Mouse (Mus musculus): Measurements from ENCODE around the gene Gas7. TPM values are rescaled to one million over a fixed set of nuclear protein-coding genes. Genes with fewer than 3 reads are reported as not detected.
A peak's percentile ranks its signal among the peaks of the same experiment; 100 is the strongest.

The Gas7 gene
- polyA plus RNA-seq, 1 experiment from 2014 or later = 3.5 TPM

DNA sequence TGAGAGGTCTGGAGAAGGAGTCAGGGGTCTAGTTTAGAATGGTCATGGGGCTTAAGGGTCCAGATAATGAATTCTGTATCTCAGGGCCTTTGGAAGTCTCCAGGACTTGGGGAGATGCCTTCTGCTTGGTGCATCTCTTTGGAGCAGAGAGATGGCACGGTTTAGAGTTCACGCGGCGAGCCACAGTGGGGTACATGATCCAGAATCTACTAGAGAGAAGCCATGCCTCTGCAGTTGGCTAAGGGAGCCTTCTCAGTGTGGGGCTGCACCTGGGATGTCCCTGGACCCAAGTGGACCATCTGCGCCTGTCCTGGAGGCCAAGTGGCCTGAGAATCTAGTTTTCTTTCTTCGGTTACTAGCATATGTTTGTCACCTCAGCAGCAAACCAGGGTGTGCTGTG lies 214.8 kb downstream of the Gas7 start:
- Histone ChIP-seq H3K27ac (replicated peaks) (no peak overlapping the region), H3K9me3 (no peaks in the 10 kb centered on the region), H3K27me3 (no peaks in the 10 kb centered on the region), H3K9ac (replicated peaks) (no peak overlapping the region), H3K4me1 (no peaks in the 10 kb centered on the region), H3K4me2 (replicated peaks) (no peak overlapping the region), H3K4me3 (no peak overlapping the region), H3K36me3 (no peaks in the 10 kb centered on the region)
- WGBS = 94% methylated on average over 6 of the region's 6 CpGs
- ATAC-seq (ENCODE audit: low FRiP score, low read depth) = no peak

- Histone ChIP-seq H3K9me3 (no peaks in the 10 kb centered on the region), H3K36me3 (no peaks in the 10 kb centered on the region), H3K4me3 (no peak overlapping the region), H3K4me2 (replicated peaks) (no peak overlapping the region), H3K27me3 (no peaks in the 10 kb centered on the region), H3K4me1 (no peaks in the 10 kb centered on the region), H3K27ac (replicated peaks) (no peak overlapping the region), H3K9ac (replicated peaks) (no peak overlapping the region)
- no peak for ATAC-seq (ENCODE audit: low FRiP score, low read depth)
- WGBS = 77% methylated on average over 5 of the region's 5 CpGs
Measured at GRCm38 (mm10) chr11:67672140-67672539, 216.9 kb downstream of the Gas7 start.

- peak; percentile 69; the same call in 1 of the 2 replicates for ATAC-seq (ENCODE audit: low FRiP score, low read depth)
- Histone ChIP-seq H3K9ac (replicated peaks) (no peak overlapping the region), H3K4me1 (no peaks in the 10 kb centered on the region), H3K4me3 (no peak overlapping the region), H3K27ac (replicated peaks) (no peak overlapping the region), H3K4me2 (replicated peaks) (no peak overlapping the region), H3K27me3 (no peaks in the 10 kb centered on the region), H3K36me3 (no peaks in the 10 kb centered on the region), H3K9me3 (no peaks in the 10 kb centered on the region)
- WGBS = 66% methylated on average over 12 of the region's 12 CpGs
Measured at GRCm38 (mm10) chr11:67675562-67676540, 220.6 kb downstream of the Gas7 start.

- Histone ChIP-seq H3K9me3 (no peaks in the 10 kb centered on the region), H3K4me1 (no peaks in the 10 kb centered on the region), H3K27ac (replicated peaks) (no peak overlapping the region), H3K27me3 (no peaks in the 10 kb centered on the region), H3K9ac (replicated peaks) (no peak overlapping the region), H3K36me3 (no peaks in the 10 kb centered on the region), H3K4me2 (replicated peaks) (no peak overlapping the region), H3K4me3 (no peak overlapping the region)
- no peak for ATAC-seq (ENCODE audit: low FRiP score, low read depth)
- 84% methylated on average over 5 of the region's 5 CpGs for WGBS
Measured at GRCm38 (mm10) chr11:67679300-67679699, 224.1 kb downstream of the Gas7 start.

- Histone ChIP-seq H3K9me3 (no peaks in the 10 kb centered on the region), H3K4me1 (no peaks in the 10 kb centered on the region), H3K9ac (replicated peaks) (no peak overlapping the region), H3K4me2 (replicated peaks) (no peak overlapping the region), H3K36me3 (no peaks in the 10 kb centered on the region), H3K27ac (replicated peaks) (no peak overlapping the region), H3K4me3 (no peak overlapping the region), H3K27me3 (no peaks in the 10 kb centered on the region)
- ATAC-seq (ENCODE audit: low FRiP score, low read depth) = no peak
- 91% methylated on average over 2 of the region's 2 CpGs for WGBS
Measured at GRCm38 (mm10) chr11:67679930-67680329, 224.7 kb downstream of the Gas7 start.

DNA sequence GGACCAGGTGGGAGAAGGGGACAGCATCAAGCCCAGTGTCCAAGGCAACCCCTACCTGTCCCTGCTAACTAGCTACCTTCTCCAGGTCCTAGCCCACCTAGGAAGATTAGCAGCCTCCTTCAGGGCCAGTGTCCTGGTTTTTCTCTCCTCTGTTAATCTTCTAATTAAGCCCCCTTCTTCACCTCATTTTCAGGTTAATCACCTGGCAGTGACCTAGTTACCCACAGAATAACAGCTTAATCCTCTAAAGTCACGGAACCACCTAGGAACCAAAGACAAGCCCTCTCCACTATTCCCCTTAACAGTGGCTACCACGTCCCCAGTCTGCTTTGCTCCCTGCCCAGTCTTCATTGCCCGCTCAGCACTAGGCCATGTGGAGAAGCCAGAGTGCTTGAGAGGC lies 226.6 kb downstream of the Gas7 start:
- Histone ChIP-seq H3K4me3 (no peak overlapping the region), H3K4me1 (no peaks in the 10 kb centered on the region), H3K27ac (replicated peaks) (no peak overlapping the region), H3K9ac (replicated peaks) (no peak overlapping the region), H3K36me3 (no peaks in the 10 kb centered on the region), H3K27me3 (no peaks in the 10 kb centered on the region), H3K4me2 (replicated peaks) (no peak overlapping the region), H3K9me3 (no peaks in the 10 kb centered on the region)
- no peak for ATAC-seq (ENCODE audit: low FRiP score, low read depth)
- 73% methylated on average over 3 of the region's 3 CpGs for WGBS

DNA sequence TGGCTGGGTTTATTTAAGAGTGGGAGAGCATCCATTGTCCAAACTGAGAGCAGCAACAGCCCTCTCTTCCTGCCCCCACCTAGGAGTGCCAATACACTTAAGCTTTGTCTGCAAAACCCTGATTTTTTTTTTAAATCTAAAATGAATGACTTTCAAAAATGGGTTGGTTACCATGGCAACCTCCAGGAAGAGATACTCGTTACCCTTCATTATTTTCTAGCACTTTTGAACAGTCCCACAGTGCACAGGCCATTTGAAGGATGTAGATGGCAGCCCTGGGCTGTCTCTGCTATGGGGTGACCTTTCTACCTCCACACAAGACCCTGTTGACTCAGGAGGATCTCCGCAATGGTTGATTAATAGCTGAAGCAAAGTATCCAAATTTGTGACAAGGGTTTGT lies 230.9 kb downstream of the Gas7 start:
- Histone ChIP-seq H3K9me3 (no peaks in the 10 kb centered on the region), H3K4me2 (replicated peaks) (no peak overlapping the region), H3K4me3 (no peak overlapping the region), H3K27me3 (no peaks in the 10 kb centered on the region), H3K9ac (replicated peaks) (no peak overlapping the region), H3K27ac (replicated peaks) (no peak overlapping the region), H3K36me3 (no peaks in the 10 kb centered on the region), H3K4me1 (no peaks in the 10 kb centered on the region)
- ATAC-seq (ENCODE audit: low FRiP score, low read depth) = no peak
- WGBS = 76% methylated on average over 2 of the region's 2 CpGs

GRCm38 (mm10) chr11:67694703-67695376 lies 239.6 kb downstream of the Gas7 start, which contains the start of gene Rcvrn:
Rcvrn (plus strand) TSS chr11:67695326.
- no peak for ATAC-seq (ENCODE audit: low FRiP score, low read depth)
- WGBS = 68% methylated on average over 7 of the region's 7 CpGs
- no peak within 1 kb of the TSS for H3K9ac ChIP-seq (replicated peaks)
- no peak within 1 kb of the TSS for H3K27ac ChIP-seq (replicated peaks)
- H3K4me3 ChIP-seq = no peak within 1 kb of the TSS
- H3K9me3 ChIP-seq = no peaks in the 10 kb centered on the region
- no peaks in the 10 kb centered on the region for H3K4me1 ChIP-seq
- H3K27me3 ChIP-seq = no peaks in the 10 kb centered on the region
- no peak within 1 kb of the TSS for H3K4me2 ChIP-seq (replicated peaks)
- H3K36me3 ChIP-seq = no peaks in the 10 kb centered on the region

DNA sequence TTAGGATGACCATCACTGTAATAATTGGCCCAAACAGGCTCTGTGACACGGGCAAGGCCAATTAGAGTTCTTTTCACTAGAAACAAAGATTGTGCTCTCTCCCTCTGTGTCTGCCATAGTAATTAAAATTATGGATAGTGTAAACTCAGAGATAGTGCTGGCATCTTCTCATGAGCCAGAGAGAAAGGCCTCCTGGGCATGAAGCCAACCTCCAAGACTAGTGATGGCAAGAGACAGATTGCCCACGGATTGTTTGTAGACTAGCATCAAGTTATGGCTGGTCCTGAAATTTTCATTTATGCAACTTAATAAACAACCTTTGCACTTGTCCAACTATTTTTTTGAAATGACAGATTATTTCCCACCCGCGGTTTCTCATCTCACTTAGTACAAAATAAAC lies 257.7 kb downstream of the Gas7 start:
- Histone ChIP-seq H3K27me3 (no peaks in the 10 kb centered on the region), H3K4me1 (no peaks in the 10 kb centered on the region), H3K9me3 (no peaks in the 10 kb centered on the region), H3K4me2 (replicated peaks) (no peak overlapping the region), H3K27ac (replicated peaks) (no peak overlapping the region), H3K4me3 (no peak overlapping the region), H3K9ac (replicated peaks) (no peak overlapping the region), H3K36me3 (no peaks in the 10 kb centered on the region)
- WGBS = 91% methylated on average over 4 of the region's 4 CpGs
- ATAC-seq (ENCODE audit: low FRiP score, low read depth) = no peak

- H3K4me1 ChIP-seq = no peaks in the 10 kb centered on the region
- H3K9me3 ChIP-seq = no peaks in the 10 kb centered on the region
- no peaks in the 10 kb centered on the region for H3K36me3 ChIP-seq
- no peak overlapping the region for H3K27ac ChIP-seq (replicated peaks)
- H3K27me3 ChIP-seq = no peaks in the 10 kb centered on the region
- H3K9ac ChIP-seq (replicated peaks) = no peak overlapping the region
- H3K4me3 ChIP-seq = no peak overlapping the region
- ATAC-seq (ENCODE audit: low FRiP score, low read depth) = no peak
- H3K4me2 ChIP-seq (replicated peaks) = no peak overlapping the region
- 87% methylated on average over 4 of the region's 4 CpGs for WGBS
Measured at GRCm38 (mm10) chr11:67715382-67715781, 260.1 kb downstream of the Gas7 start.

GRCm38 (mm10) chr11:67721485-67721884 lies 266.2 kb downstream of the Gas7 start:
- H3K27me3 ChIP-seq = no peaks in the 10 kb centered on the region
- H3K36me3 ChIP-seq = no peaks in the 10 kb centered on the region
- 94% methylated on average over 5 of the region's 5 CpGs for WGBS
- no peaks in the 10 kb centered on the region for H3K4me1 ChIP-seq
- H3K9ac ChIP-seq (replicated peaks) = no peak overlapping the region
- no peak overlapping the region for H3K4me3 ChIP-seq
- ATAC-seq (ENCODE audit: low FRiP score, low read depth) = no peak
- no peak overlapping the region for H3K4me2 ChIP-seq (replicated peaks)
- no peaks in the 10 kb centered on the region for H3K9me3 ChIP-seq
- H3K27ac ChIP-seq (replicated peaks) = no peak overlapping the region

- H3K4me1 ChIP-seq = no peaks in the 10 kb centered on the region
- no peak overlapping the region for H3K4me3 ChIP-seq
- H3K9me3 ChIP-seq = no peaks in the 10 kb centered on the region
- no peak overlapping the region for H3K27ac ChIP-seq (replicated peaks)
- no peak for ATAC-seq (ENCODE audit: low FRiP score, low read depth)
- no peak overlapping the region for H3K9ac ChIP-seq (replicated peaks)
- no peak overlapping the region for H3K4me2 ChIP-seq (replicated peaks)
- no peaks in the 10 kb centered on the region for H3K36me3 ChIP-seq
- WGBS = 64% methylated on average over 7 of the region's 7 CpGs
- no peaks in the 10 kb centered on the region for H3K27me3 ChIP-seq
Measured at GRCm38 (mm10) chr11:67722399-67723156, 267.3 kb downstream of the Gas7 start.
